Mouse (Mus musculus) cerebellum, adult 2 months (tissue): Measurements from ENCODE around the gene Patl2.

Experiments
- CTCF ChIP-seq: fragments of 200-500 bp; IDR thresholded peaks from 2 replicates; pipeline ENCODE4 v1.5.1; 2011; ENCODE audit warnings: low read depth, mild to moderate bottlenecking, control low read depth, low read length, moderate library complexity, borderline replicate concordance; ENCODE audit not compliant: insufficient read depth
- POLR2A ChIP-seq: fragments of 200-500 bp; IDR thresholded peaks from 2 replicates; pipeline ENCODE4 v1.6.1; 2011; ENCODE audit warnings: low read length, control low read depth, borderline replicate concordance; ENCODE audit not compliant: insufficient read depth

GRCm38 (mm10) chr2:122186751-122187150, 762 bp upstream of the Patl2 start:
- no peak for TF ChIP-seq CTCF
- no peak for TF ChIP-seq POLR2A
